Mouse (Mus musculus): Measurements from ENCODE around the gene Idnk. TPM values are rescaled to one million over a fixed set of nuclear protein-coding genes. Genes with fewer than 3 reads are reported as not detected.

The Idnk gene
- total and polyA plus RNA-seq, 3 experiments: 14.8 to 63.2 (median 46.7) TPM

GRCm38 (mm10) chr13:58193221-58193620 is 35.8 kb downstream of the Idnk start:
- DNase-seq (ENCODE audit: low spot score): no peak
- Histone ChIP-seq H3K4me3 (ENCODE audit: low read depth, low read length) (no peak overlapping the region), H3K4me1 (ENCODE audit: insufficient read depth, low read depth, low read length) (peaks cover 2% of the 10 kb centered on the region), H3K9me3 (replicated peaks) (no peaks in the 10 kb centered on the region), H3K36me3 (replicated peaks) (peaks cover 92% of the 10 kb centered on the region), H3K27me3 (ENCODE audit: insufficient read depth, low read length) (no peaks in the 10 kb centered on the region)
- TF ChIP-seq CTCF (IDR thresholded peaks at IDR 0.05; ENCODE audit: low read depth, low read length): no peak
- TF ChIP-seq TAL1 (conservative IDR thresholded peaks at IDR 0.05; ENCODE audit: low read depth, low read length): no peak
- no peak for TF ChIP-seq GATA2 (IDR thresholded peaks at IDR 0.05; ENCODE audit: borderline replicate concordance, low read depth, low read length)
- TF ChIP-seq POLR2AphosphoS5 (IDR thresholded peaks at IDR 0.05; ENCODE audit: insufficient replicate concordance, low read depth, low read length): no peak
- no peak for TF ChIP-seq GATA1 (IDR thresholded peaks at IDR 0.05; ENCODE audit: borderline replicate concordance, low read length)
- no peak for ATAC-seq (ENCODE audit: extremely low read depth, insufficient number of reproducible peaks, low FRiP score, poor library complexity, severe bottlenecking)

DNA sequence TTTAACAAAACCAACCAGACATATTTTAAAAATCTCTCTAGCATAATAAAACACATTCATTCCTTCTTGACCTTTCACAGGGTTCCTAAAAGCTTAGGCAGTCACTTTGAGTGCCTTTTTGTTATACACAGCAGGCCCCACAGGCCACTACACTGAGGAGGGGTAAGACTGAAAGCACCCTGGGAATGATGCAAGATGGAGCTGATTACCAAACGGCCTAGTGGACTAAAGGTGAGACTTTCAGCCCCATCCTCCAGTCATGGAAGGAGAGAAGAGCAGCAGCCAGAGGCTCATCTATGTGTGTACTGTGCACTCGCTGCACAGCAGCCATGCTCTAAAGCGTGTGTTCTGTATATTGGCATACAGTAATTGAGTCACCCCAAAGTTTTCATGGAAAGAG is 37.5 kb downstream of the Idnk start:
- TF ChIP-seq POLR2AphosphoS5 (IDR thresholded peaks at IDR 0.05; ENCODE audit: insufficient replicate concordance, low read depth, low read length) (no peak), TAL1 (conservative IDR thresholded peaks at IDR 0.05; ENCODE audit: low read depth, low read length) (no peak), GATA1 (IDR thresholded peaks at IDR 0.05; ENCODE audit: borderline replicate concordance, low read length) (no peak), CTCF (IDR thresholded peaks at IDR 0.05; ENCODE audit: low read depth, low read length) (no peak), GATA2 (IDR thresholded peaks at IDR 0.05; ENCODE audit: borderline replicate concordance, low read depth, low read length) (no peak)
- ATAC-seq (ENCODE audit: extremely low read depth, insufficient number of reproducible peaks, low FRiP score, poor library complexity, severe bottlenecking) (no peak), DNase-seq (ENCODE audit: low spot score) (no peak)
- peaks cover 2% of the 10 kb centered on the region; the same call in 1 of the 2 replicates for H3K4me1 ChIP-seq (ENCODE audit: insufficient read depth, low read depth, low read length)
- no peak overlapping the region for H3K4me3 ChIP-seq (ENCODE audit: low read depth, low read length)
- H3K36me3 ChIP-seq (replicated peaks): peaks cover 88% of the 10 kb centered on the region
- no peaks in the 10 kb centered on the region for H3K9me3 ChIP-seq (replicated peaks)
- no peaks in the 10 kb centered on the region for H3K27me3 ChIP-seq (ENCODE audit: insufficient read depth, low read length)

- no peak for TF ChIP-seq TAL1 (conservative IDR thresholded peaks at IDR 0.05; ENCODE audit: low read depth, low read length)
- no peak for TF ChIP-seq GATA1 (IDR thresholded peaks at IDR 0.05; ENCODE audit: borderline replicate concordance, low read length)
- TF ChIP-seq POLR2AphosphoS5 (IDR thresholded peaks at IDR 0.05; ENCODE audit: insufficient replicate concordance, low read depth, low read length): no peak
- no peak for TF ChIP-seq CTCF (IDR thresholded peaks at IDR 0.05; ENCODE audit: low read depth, low read length)
- TF ChIP-seq GATA2 (IDR thresholded peaks at IDR 0.05; ENCODE audit: borderline replicate concordance, low read depth, low read length): no peak
- Histone ChIP-seq H3K36me3 (replicated peaks) (peaks cover 70% of the 10 kb centered on the region), H3K4me3 (ENCODE audit: low read depth, low read length) (no peak overlapping the region), H3K27me3 (ENCODE audit: insufficient read depth, low read length) (no peaks in the 10 kb centered on the region), H3K9me3 (replicated peaks) (no peaks in the 10 kb centered on the region), H3K4me1 (ENCODE audit: insufficient read depth, low read depth, low read length) (peaks cover 4% of the 10 kb centered on the region; the same call in 1 of the 2 replicates)
- ATAC-seq (ENCODE audit: extremely low read depth, insufficient number of reproducible peaks, low FRiP score, poor library complexity, severe bottlenecking) (no peak), DNase-seq (ENCODE audit: low spot score) (no peak)
These were observed 39.8 kb downstream of the Idnk start for GRCm38 (mm10) chr13:58197211-58197610.

GRCm38 (mm10) chr13:58197981-58198640 is 40.7 kb downstream of the Idnk start:
- Histone ChIP-seq H3K4me1 (ENCODE audit: insufficient read depth, low read depth, low read length) (peaks cover 11% of the 10 kb centered on the region), H3K36me3 (replicated peaks) (peaks cover 66% of the 10 kb centered on the region), H3K27me3 (ENCODE audit: insufficient read depth, low read length) (no peaks in the 10 kb centered on the region), H3K4me3 (ENCODE audit: low read depth, low read length) (no peak overlapping the region), H3K9me3 (replicated peaks) (no peaks in the 10 kb centered on the region)
- ATAC-seq (ENCODE audit: extremely low read depth, insufficient number of reproducible peaks, low FRiP score, poor library complexity, severe bottlenecking): no peak
- DNase-seq (ENCODE audit: low spot score): no peak
- no peak for TF ChIP-seq CTCF (IDR thresholded peaks at IDR 0.05; ENCODE audit: low read depth, low read length)
- no peak for TF ChIP-seq GATA1 (IDR thresholded peaks at IDR 0.05; ENCODE audit: borderline replicate concordance, low read length)

- Histone ChIP-seq H3K4me1 (ENCODE audit: insufficient read depth, low read depth, low read length) (peaks cover 23% of the 10 kb centered on the region), H3K9me3 (replicated peaks) (no peaks in the 10 kb centered on the region), H3K27me3 (ENCODE audit: insufficient read depth, low read length) (no peaks in the 10 kb centered on the region), H3K36me3 (replicated peaks) (peaks cover 48% of the 10 kb centered on the region), H3K4me3 (ENCODE audit: low read depth, low read length) (no peak overlapping the region)
- DNase-seq (ENCODE audit: low spot score) (no peak), ATAC-seq (ENCODE audit: extremely low read depth, insufficient number of reproducible peaks, low FRiP score, poor library complexity, severe bottlenecking) (no peak)
- TF ChIP-seq TAL1 (conservative IDR thresholded peaks at IDR 0.05; ENCODE audit: low read depth, low read length) (no peak), POLR2AphosphoS5 (IDR thresholded peaks at IDR 0.05; ENCODE audit: insufficient replicate concordance, low read depth, low read length) (no peak), GATA1 (IDR thresholded peaks at IDR 0.05; ENCODE audit: borderline replicate concordance, low read length) (no peak), CTCF (IDR thresholded peaks at IDR 0.05; ENCODE audit: low read depth, low read length) (no peak), GATA2 (IDR thresholded peaks at IDR 0.05; ENCODE audit: borderline replicate concordance, low read depth, low read length) (no peak)
These were observed 43.9 kb downstream of the Idnk start for GRCm38 (mm10) chr13:58201343-58201742.

- DNase-seq (ENCODE audit: low spot score): no peak
- no peaks in the 10 kb centered on the region for H3K27me3 ChIP-seq (ENCODE audit: insufficient read depth, low read length)
- no peak for TF ChIP-seq CTCF (IDR thresholded peaks at IDR 0.05; ENCODE audit: low read depth, low read length)
- TF ChIP-seq GATA1 (IDR thresholded peaks at IDR 0.05; ENCODE audit: borderline replicate concordance, low read length): no peak
- no peak for TF ChIP-seq GATA2 (IDR thresholded peaks at IDR 0.05; ENCODE audit: borderline replicate concordance, low read depth, low read length)
- no peak for TF ChIP-seq POLR2AphosphoS5 (IDR thresholded peaks at IDR 0.05; ENCODE audit: insufficient replicate concordance, low read depth, low read length)
- no peak for TF ChIP-seq TAL1 (conservative IDR thresholded peaks at IDR 0.05; ENCODE audit: low read depth, low read length)
- H3K36me3 ChIP-seq (replicated peaks): peaks cover 48% of the 10 kb centered on the region
- H3K9me3 ChIP-seq (replicated peaks): no peaks in the 10 kb centered on the region
- H3K4me1 ChIP-seq (ENCODE audit: insufficient read depth, low read depth, low read length): peaks cover 27% of the 10 kb centered on the region
- H3K4me3 ChIP-seq (ENCODE audit: low read depth, low read length): no peak overlapping the region
- no peak for ATAC-seq (ENCODE audit: extremely low read depth, insufficient number of reproducible peaks, low FRiP score, poor library complexity, severe bottlenecking)
These were observed 44.5 kb downstream of the Idnk start for GRCm38 (mm10) chr13:58201908-58202307.

Data from G1E (cell line).